Mouse (Mus musculus): ENCODE data around the gene Sema6b.

GRCm38 (mm10) chr17:56112743-56113142 lies 27.4 kb downstream of the Sema6b start:
- TF ChIP-seq CTCF (IDR thresholded peaks at IDR 0.05; ENCODE audit: low read depth) (no peak), EP300 (IDR thresholded peaks at IDR 0.05; ENCODE audit: low read depth) (no peak)
